Mouse (Mus musculus): ENCODE measurements around the gene Gstp2.

Gene Gstp2

DNA sequence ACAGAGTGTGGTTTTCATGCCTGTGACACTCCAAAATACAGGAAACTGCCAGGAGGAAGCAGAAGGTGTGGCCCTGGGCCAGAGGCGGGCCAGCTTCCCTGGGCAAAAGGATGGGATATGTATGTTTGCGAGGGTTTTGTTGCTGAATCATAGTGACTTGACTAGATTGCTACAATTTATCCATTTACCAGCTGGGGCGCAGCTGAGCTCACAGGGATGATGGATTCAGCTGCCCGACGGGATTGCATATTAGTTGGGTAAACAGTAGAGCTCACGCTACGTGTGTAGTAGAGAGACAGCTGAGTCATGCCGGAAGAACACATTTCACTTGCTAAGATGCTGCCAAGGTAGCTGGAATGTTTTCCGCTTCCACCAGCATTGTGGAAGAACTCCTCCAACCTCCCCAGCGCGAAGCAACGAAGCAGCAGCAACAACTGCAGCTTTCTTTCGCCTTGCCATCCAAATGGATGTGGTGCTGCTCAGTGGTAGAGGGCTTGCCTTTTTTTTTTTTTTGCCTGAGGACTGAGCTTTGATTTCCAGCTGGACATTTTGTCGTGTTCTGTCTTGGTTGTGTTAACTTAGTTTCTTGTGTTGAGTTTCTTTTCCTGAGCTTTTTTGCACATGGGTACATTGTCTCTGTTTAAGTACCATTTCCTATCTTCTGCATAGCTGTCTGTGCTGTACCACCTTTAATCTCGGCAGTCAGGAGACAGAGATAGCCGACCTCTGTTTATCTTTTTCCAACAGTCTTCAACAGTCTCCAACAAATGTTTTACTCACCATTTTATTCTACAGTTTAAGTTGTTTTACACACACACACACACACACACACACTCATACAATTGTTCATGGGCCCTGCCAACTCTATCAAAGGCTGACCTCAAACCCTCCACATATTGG, at the start of gene Gstp2:
Gene Gstp2 (minus strand): TSS at position 58 of the 900 bp plus-strand sequence.
- peak; percentile 96 for DNase-seq (ENCODE audit: low read depth)

GRCm38 (mm10) chr19:4094774-4095303, 49.0 kb upstream of the Gstp2 start:
- DNase-seq (ENCODE audit: low read depth) = no peak

DNA sequence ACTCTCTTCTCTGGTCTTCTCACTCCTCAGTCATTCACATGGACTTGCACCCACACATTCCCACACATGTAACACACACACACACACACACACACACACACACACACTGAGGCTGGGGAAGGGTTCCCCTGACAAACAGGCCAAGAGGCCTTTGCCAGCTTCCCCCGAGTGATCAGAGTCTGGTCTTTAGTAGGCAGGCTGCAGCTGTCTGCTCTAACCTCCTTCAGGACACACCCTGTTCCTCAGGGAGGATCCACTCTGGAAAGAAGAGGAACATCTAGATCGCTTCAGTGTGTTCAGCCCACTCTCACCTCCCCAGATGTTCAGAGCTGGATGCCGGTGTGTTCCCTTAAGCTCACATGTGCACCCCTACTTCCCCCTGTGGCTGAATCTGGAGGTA, 48.5 kb upstream of the Gstp2 start:
- DNase-seq (ENCODE audit: low read depth) = no peak

- DNase-seq (ENCODE audit: low read depth) = no peak
Measured at GRCm38 (mm10) chr19:4093772-4094171, 47.9 kb upstream of the Gstp2 start.

DNA sequence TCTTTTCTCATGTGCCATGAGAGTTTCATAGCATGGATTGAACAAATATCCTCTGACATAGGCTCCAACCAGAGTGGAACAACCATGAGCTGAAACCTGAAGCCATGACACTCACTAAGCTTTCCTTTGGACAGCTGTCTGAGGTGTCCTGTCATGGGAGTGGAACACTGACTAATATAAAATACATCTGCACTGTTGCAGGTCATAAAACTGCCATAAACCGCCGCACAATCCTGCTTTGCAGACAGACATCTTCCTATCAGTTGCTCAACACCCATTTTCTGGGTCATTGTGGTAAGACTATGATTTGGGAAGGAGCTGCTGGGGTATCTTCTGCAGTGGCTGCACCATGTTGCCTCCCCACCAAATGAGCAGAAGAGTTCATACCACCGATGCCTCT, 46.9 kb upstream of the Gstp2 start:
- no peak for DNase-seq (ENCODE audit: low read depth)

DNA sequence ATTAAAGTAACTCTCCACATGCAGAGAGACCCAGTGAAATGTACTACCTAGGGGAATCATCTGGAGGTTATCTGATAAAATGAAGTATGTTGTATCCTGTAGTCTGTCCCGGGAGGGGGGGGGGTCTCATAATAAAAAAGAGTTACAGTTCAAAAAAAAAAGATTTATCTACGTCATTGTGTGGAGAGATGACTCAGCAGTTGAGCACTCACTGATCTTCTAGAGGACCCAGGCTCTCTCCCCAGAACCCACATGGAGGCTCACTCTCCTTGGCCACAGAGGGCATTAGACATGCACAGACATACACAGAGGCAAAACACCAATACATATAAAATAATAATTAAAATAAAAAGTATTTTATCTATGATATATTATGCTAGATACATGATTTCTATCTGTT, 45.6 kb upstream of the Gstp2 start:
- no peak for DNase-seq (ENCODE audit: low read depth)

DNA sequence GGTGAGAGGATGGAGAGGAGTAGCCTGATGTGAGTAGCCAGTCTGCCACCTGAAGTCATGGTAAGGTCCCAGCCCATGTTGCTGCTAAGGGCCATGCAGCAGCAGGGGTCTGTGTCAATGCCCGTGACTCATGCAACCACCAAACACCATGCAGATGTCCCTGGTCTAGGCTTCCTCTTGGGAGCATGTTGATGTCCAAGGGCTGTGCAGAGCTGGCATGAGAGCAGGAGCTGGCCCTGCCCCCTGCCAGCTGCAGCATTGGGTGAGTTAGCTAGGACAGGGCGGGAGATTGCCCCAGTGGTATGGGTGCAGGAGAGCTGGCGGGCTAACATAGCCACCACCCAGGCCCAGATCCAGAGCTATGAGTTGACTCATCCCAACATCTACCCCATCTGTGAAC, 44.6 kb upstream of the Gstp2 start:
- DNase-seq (ENCODE audit: low read depth) = no peak

- no peak for DNase-seq (ENCODE audit: low read depth)
Measured at GRCm38 (mm10) chr19:4089128-4089527, 43.3 kb upstream of the Gstp2 start.

- no peak for DNase-seq (ENCODE audit: low read depth)
Measured at GRCm38 (mm10) chr19:4088146-4088545, 42.3 kb upstream of the Gstp2 start.

DNA sequence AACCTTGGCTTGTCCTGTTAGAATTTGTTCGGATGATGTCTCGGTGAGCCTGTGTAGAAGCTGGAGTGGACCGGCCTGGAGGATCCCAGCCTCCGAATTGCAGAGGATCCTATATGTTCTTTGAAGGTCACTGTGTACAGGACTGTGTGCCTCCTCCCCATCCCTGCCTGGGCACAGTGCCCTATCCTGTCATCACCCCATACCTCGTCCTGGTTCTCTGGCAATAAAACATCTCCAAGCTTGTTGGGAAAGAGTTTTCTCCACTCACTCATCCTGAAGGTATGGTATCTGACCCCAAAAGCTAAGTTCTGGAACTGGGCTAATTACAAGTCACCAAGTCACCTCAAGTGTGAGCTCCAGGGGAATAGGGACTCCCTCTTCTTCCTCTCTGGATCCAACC, 41.3 kb upstream of the Gstp2 start:
- peak; percentile 36 for DNase-seq (ENCODE audit: low read depth)

- DNase-seq (ENCODE audit: low read depth) = no peak
Measured at GRCm38 (mm10) chr19:4086156-4086555, 40.3 kb upstream of the Gstp2 start.

- DNase-seq (ENCODE audit: low read depth) = no peak
Measured at GRCm38 (mm10) chr19:4084984-4085383, 39.2 kb upstream of the Gstp2 start.

DNA sequence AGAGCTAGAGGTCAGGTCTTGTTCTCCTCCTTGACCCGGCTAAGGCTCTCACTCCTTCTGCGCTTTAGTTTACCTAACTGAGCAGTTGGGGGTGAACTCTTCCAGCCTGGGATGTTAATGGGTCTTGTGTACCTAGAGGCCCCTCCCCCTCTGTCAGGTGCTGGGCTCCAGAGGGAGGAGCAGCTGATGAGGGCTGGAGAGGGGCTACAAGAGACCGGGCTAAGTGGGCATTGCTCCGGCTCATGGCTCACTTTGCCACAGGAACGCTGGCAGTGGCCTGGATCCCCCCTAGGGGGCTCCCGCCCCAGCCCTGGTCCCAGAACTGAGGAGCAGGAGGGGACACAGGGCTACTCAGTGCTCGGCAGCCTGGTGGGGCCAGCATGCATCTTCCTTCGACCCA, 38.0 kb upstream of the Gstp2 start:
- DNase-seq (ENCODE audit: low read depth) = no peak

GRCm38 (mm10) chr19:4083316-4083715, 37.5 kb upstream of the Gstp2 start:
- no peak for DNase-seq (ENCODE audit: low read depth)

GRCm38 (mm10) chr19:4082219-4082965, 36.6 kb upstream of the Gstp2 start:
- DNase-seq (ENCODE audit: low read depth) = no peak

- no peak for DNase-seq (ENCODE audit: low read depth)
Measured at GRCm38 (mm10) chr19:4081394-4081793, 35.6 kb upstream of the Gstp2 start, which contains the start of gene Cabp2. Gene Cabp2, plus strand, starts transcription at chr19:4081578.

DNA sequence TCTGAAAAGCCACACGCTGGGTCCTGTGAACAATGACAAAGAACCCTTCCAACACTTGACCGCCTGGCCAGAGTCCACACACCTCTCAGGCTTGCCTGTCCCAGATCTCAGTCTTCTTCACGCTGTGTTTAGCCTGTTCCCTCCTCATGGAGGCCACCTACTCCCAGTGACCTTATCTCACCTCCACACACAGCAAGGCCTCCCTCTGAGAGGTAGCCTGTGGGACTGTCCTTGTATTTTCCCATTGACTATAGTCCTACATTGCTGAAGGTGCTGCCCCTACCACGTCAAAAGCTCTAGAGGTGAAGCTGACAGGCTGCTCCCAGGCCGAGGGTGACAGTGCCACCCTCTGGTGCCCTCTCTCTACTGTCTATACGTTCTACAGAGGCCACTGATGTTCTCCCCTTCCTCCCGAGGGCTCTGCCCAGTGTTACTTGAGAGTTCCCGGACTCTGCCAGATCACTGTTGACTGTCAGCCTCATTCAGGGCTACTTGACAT, 34.7 kb upstream of the Gstp2 start:
- DNase-seq (ENCODE audit: low read depth) = no peak

- no peak for DNase-seq (ENCODE audit: low read depth)
Measured at GRCm38 (mm10) chr19:4079594-4079993, 33.8 kb upstream of the Gstp2 start.

DNA sequence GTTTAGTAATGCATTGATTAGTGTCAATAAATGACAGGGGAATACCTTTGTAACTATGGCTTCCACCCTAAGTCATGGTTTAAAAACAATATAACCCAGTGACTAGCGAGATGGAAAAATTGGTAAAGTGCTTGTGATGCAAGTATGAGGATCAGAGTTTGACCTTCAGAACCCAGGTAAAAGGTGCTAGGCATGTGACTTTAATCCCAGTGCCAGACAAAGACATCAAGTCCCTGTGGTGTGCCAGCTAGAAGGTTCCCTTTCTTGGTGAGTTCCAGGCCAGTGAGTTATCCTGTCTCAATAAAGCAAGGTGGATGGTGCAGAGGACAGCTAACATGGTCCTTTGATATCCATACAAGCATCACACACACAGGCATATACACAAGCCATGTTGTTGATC, 29.7 kb upstream of the Gstp2 start:
- DNase-seq (ENCODE audit: low read depth) = no peak

- DNase-seq (ENCODE audit: low read depth) = no peak
Measured at GRCm38 (mm10) chr19:4072706-4073424, 27.0 kb upstream of the Gstp2 start.

DNA sequence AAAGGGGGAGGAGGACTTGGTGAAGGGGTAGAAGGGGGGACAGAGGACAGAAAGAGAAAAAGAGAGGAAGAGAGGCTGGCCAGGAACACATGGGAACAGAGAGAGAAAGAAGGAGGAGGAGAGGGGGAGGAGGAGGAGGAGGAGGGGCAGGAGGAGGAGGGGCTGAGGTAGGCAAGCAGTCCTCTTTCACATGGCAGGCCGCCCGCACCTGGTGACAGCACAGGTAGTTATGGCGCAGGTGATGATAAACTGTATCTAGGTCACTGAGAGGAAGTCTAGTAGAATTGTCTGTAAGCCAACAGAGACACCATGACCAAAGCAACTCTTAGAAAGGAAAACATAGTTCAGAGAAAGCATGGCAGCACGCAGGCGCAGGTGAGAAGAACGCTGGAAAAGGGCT, 25.6 kb upstream of the Gstp2 start:
- no peak for DNase-seq (ENCODE audit: low read depth)

GRCm38 (mm10) chr19:4070756-4071155, 24.9 kb upstream of the Gstp2 start:
- DNase-seq (ENCODE audit: low read depth) = no peak

All from fibroblast of lung, adult 2 months (primary cell).